Mouse (Mus musculus): ENCODE measurements around the gene Sirt7.

Gene Sirt7

DNA sequence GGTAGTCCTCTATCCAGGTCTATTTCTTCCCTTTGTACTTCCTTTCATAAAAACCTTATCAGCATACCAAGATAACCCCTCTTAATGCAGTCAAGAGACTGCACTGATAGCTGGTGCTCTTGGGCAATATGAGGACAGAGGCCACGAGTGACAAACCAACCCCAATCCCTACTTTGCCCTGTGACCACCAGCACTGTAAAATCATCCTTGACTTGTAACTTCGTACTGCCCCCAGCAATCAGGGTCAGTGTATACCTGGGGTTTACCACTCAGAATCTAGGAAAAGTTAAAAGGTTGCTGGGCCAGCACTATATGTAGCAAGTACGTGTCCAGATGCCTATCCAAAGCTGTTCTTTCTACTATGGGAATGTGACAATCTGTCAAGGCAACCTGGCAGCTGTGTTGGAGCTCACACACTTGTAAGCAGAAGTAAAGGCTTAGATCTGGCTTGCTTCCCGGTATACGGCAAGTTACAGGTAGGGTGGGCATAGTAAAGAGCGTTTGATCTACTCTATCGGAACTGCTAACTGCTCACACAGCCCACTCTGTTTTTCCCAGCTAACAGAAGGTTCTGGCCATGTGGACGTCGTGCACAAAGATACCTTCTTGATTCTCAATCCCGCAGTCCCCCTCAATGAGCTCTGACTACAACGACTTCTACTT, 53.2 kb downstream of the Sirt7 start:
- CTCF ChIA-PET, result interaction anchor here (0.6 to 1.0 kb wide), 2 partner anchors 7 to 21 kb away, joined by 4 read pairs; partner anchors contain the start of gene Ppp1r27

DNA sequence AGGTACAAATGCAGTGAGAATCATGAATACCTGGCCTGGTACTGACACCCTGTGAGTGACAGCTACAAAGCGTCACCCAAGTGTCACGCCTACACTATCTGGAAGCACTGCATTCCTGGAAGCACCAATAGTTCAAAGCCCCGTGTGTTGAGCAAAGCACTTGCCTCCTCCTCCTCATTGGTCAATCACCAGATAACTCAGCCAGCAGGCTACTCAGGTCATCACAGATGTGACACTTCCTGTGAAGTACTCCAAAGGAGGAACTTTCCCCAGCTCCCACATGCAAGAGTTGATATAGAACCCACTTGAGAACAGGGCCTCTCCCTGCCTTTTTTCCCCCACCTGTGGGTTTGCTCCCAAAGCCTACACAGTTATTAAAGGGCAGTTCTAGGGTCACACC, 53.9 kb downstream of the Sirt7 start:
- CTCF ChIA-PET, result no interaction called here
